Mouse (Mus musculus) cortical plate, adult 2 months (tissue): ENCODE data around the gene Cst12.

Experiments used
- CTCF ChIP-seq: fragments of 200-500 bp; IDR thresholded peaks from 2 replicates; pipeline ENCODE4 v1.5.1; 2011; ENCODE audit warnings: mild to moderate bottlenecking, control low read depth, low read length; ENCODE audit not compliant: insufficient read depth; ENCODE audit errors: extremely low read depth
- POLR2A ChIP-seq: fragments of 200-500 bp; IDR thresholded peaks from 2 replicates; pipeline ENCODE4 v1.6.1; 2011; ENCODE audit warnings: mild to moderate bottlenecking, low read length, control low read depth; ENCODE audit not compliant: insufficient read depth; ENCODE audit errors: extremely low read depth

DNA sequence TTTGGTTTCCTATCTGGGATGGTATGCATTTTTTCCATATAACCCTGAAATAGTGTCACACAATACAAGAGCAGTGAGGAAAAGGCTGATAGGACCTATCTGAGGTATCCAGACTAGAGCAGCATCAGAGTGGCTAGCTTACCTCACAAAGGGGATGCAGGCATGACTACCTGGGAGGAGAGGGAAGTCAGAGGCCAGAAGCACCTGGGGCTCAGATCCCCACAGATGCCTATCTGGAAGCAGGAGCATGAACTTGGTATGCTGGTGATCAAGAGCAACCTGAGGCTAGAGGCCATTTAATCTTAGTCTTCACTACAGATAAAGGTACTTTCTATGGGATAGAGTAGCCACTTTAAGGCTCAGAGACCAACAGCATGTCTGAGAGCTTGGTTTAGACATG, 30.7 kb downstream of the Cst12 start, which contains the start of gene Cst13:
- TF ChIP-seq POLR2A (no peak), CTCF (no peak)
